Mouse (Mus musculus) layer of hippocampus, adult 9-10 months (tissue): ENCODE results near the gene Btbd35f27.
"Not testable (repeated sequence)": the region's sequence is repeated elsewhere in the genome, so short reads cannot be mapped to it uniquely, and the experiment has no call there.

Source experiments
- DNase-seq: peaks from one replicate; pipeline ENCODE4 v3.0.0; 2022; ENCODE audit warnings: low spot score

Gene Btbd35f27

DNA sequence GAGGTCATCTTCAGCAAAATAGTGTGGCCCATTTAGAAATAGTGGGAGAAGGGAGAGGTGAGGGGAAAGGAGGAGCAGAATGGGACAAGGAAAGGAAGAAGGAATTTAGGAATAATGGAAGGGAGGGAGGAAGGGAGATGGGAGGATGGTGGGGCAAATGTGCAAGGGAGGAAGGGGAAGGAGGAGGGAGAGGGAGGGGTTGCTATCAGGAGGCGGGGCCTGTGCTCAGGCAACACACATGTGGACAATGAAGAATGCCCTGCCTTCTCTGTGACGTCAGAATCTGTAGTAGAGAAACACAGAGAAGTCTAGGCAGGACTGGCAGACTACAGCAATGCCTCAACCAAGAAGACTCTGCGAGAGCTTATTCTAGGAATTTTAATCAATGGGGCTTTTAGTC lies at the start of gene Btbd35f27:
Btbd35f27 (plus strand) TSS at position 301 of the 400 bp plus-strand sequence.
- DNase-seq, result not testable (repeated sequence)
